Mouse (Mus musculus): Measurements from ENCODE around the gene Magi3.

DNA sequence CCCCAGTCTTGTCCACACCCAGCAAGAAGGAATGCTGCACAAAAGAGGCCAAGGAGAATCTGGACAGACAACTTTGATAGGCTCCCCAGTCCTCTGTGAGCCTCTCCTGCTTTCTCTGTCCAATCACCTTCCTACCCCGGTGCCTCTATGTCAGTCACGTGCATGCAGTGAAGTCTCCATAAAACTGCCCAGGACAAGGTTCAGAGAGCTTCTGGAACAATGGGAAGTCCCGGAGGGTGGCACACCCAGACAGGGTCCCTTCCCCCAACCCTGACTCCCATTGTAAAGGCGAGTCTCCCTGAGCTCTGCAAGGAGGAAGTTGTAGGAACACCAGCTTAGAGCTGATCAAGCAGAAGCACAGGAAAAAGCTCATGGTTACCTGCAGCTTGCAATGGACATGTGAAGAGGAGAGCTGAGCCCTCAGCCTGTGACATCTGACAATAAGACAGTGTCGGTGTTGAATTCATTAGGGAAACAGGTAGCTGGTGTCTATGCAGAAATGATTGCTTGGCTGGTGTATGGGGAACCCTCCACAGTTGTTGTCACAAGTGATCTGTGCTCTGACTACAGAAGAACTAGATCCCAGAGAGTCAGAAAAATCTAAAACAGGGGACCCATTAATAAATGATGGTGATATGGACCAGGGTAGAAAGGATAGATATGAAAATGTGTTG is 7.4 kb upstream of the Magi3 start:
- no peak for TF ChIP-seq POLR2A (IDR thresholded peaks at IDR 0.05; ENCODE audit: control insufficient read depth, extremely low read depth, insufficient read depth, low read length, poor library complexity)
- no peak for TF ChIP-seq CTCF (IDR thresholded peaks at IDR 0.05; ENCODE audit: borderline replicate concordance, control insufficient read depth, extremely low read depth, insufficient read depth, low read length, poor library complexity)

Measured in thymus, adult 2 months (tissue).